Mouse (Mus musculus) cerebellum, adult 9-11 months (tissue): ENCODE results near the gene Nfil3.
A peak's percentile ranks its signal among the peaks of the same experiment; 100 is the strongest.

Experiments used
- DNase-seq: peaks from one replicate; pipeline ENCODE4 v3.0.0; 2022

Gene Nfil3

GRCm38 (mm10) chr13:52980951-52981421 is at the start of gene Nfil3:
Nfil3 (minus strand) TSS chr13:52981073.
- DNase-seq = no peak

- DNase-seq = no peak
Observed at GRCm38 (mm10) chr13:53024285-53024684, 43.4 kb upstream of the Nfil3 start.

GRCm38 (mm10) chr13:53020282-53020681 is 39.4 kb upstream of the Nfil3 start:
- DNase-seq = no peak

GRCm38 (mm10) chr13:53019532-53019931 is 38.7 kb upstream of the Nfil3 start:
- no peak for DNase-seq

GRCm38 (mm10) chr13:53018976-53019375 is 38.1 kb upstream of the Nfil3 start:
- no peak for DNase-seq

GRCm38 (mm10) chr13:53017983-53018382 is 37.1 kb upstream of the Nfil3 start:
- no peak for DNase-seq

- no peak for DNase-seq
Observed at GRCm38 (mm10) chr13:53017117-53017516, 36.2 kb upstream of the Nfil3 start.

- no peak for DNase-seq
Observed at GRCm38 (mm10) chr13:53011426-53011825, 30.6 kb upstream of the Nfil3 start.

- DNase-seq = peak; percentile 55
Observed at GRCm38 (mm10) chr13:53008489-53009184, 27.8 kb upstream of the Nfil3 start.

- DNase-seq = peak; percentile 59
Observed at GRCm38 (mm10) chr13:53007781-53008180, 26.9 kb upstream of the Nfil3 start.

- no peak for DNase-seq
Observed at GRCm38 (mm10) chr13:53003286-53003685, 22.4 kb upstream of the Nfil3 start.

GRCm38 (mm10) chr13:53001511-53001935 is 20.6 kb upstream of the Nfil3 start:
- DNase-seq = no peak

- no peak for DNase-seq
Observed at GRCm38 (mm10) chr13:53000481-53000880, 19.6 kb upstream of the Nfil3 start.

- DNase-seq = no peak
Observed at GRCm38 (mm10) chr13:52998541-52998940, 17.7 kb upstream of the Nfil3 start.

GRCm38 (mm10) chr13:52997806-52998205 is 16.9 kb upstream of the Nfil3 start:
- DNase-seq = no peak

- no peak for DNase-seq
Observed at GRCm38 (mm10) chr13:52996201-52996600, 15.3 kb upstream of the Nfil3 start.

GRCm38 (mm10) chr13:52994197-52994881 is 13.5 kb upstream of the Nfil3 start:
- DNase-seq = no peak

GRCm38 (mm10) chr13:52990139-52990538 is 9.3 kb upstream of the Nfil3 start:
- no peak for DNase-seq

GRCm38 (mm10) chr13:52989005-52989404 is 8.1 kb upstream of the Nfil3 start:
- DNase-seq = no peak

GRCm38 (mm10) chr13:52987880-52988279 is 7.0 kb upstream of the Nfil3 start:
- no peak for DNase-seq

GRCm38 (mm10) chr13:52986215-52986780 is 5.4 kb upstream of the Nfil3 start:
- no peak for DNase-seq

- DNase-seq = no peak
Observed at GRCm38 (mm10) chr13:52985508-52986214, 4.8 kb upstream of the Nfil3 start.

GRCm38 (mm10) chr13:52982703-52983102 is 1.8 kb upstream of the Nfil3 start:
- peak; percentile 81 for DNase-seq
